Mouse (Mus musculus) C2C12 (cell line): ENCODE results near the gene Tmem234.

Experiments used
- CTCF ChIP-seq: IDR thresholded peaks from one replicate; pipeline ENCODE4 v1.5.1; 2011; ENCODE audit not compliant: control insufficient read depth, insufficient read depth, insufficient read length
- MYOD1 ChIP-seq: IDR thresholded peaks from one replicate; pipeline ENCODE4 v1.6.1; 2011; ENCODE audit warnings: low read depth; ENCODE audit not compliant: control insufficient read depth, insufficient read length

DNA sequence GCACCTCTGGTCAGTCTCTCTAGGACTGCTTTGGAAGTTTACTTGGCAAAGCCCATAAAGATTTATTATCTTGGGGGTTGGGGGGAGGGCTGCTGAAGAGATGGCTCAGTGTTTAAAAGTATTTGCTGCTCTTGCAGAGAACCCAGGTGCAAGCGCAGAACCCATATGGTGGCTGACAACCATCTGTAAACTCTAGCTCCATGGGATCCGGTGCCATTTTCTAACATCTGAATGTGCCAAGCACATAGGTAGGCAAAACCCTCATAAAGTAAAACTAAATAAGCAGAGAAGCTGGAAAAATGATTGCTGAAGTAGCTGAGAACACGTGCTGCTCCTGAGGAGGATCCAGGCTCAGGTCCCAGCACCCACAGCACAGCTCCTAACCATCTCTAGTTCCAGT, 61.1 kb downstream of the Tmem234 start:
- TF ChIP-seq MYOD1, result no peak
- no peak for TF ChIP-seq CTCF
